18 mouse cellular contexts compared by ENCODE assay signal in genomic region chr7:37254431-37254830, GRCm38 (mm10).
DNase-seq lines count a peak whose midpoint lies in the region; ATAC-seq and TF ChIP-seq lines count a peak whose summit lies in the region.
"Had no signal": no experiment of that assay in that cellular context is flagged by ENCODE, and none has a peak within 500 bp of the region (broad histone marks: within the 10 kb centered on the region; RNA-seq: fewer than 3 reads in every experiment).

No protein-coding gene starts in this region.

- no peaks in the 10 kb centered on the region for H3K4me1 ChIP-seq in neural tube, embryonic 15.5 days
- H3K4me1 ChIP-seq in embryonic facial prominence, embryonic 14.5 days (ENCODE audit: control insufficient read depth, insufficient read depth, low read length) = peaks cover 24% of the 10 kb centered on the region
- H3K4me1 ChIP-seq in kidney, adult 2 months (ENCODE audit: control insufficient read depth, insufficient read depth, low read length) = no peaks in the 10 kb centered on the region
- H3K4me1 ChIP-seq: neural tube, embryonic 13.5 days had no signal

- H3K9ac ChIP-seq in neural tube, embryonic 15.5 days (replicated peaks) = no peak overlapping the region
- no peak overlapping the region for H3K9ac ChIP-seq in embryonic facial prominence, embryonic 14.5 days (ENCODE audit: low read depth, low read length)
- H3K9ac ChIP-seq: liver, postnatal 0 days; neural tube, embryonic 13.5 days; stomach, embryonic 15.5 days had no signal

- H3K4me2 ChIP-seq in neural tube, embryonic 15.5 days = no peak overlapping the region
- H3K4me2 ChIP-seq in embryonic facial prominence, embryonic 14.5 days (ENCODE audit: low read depth, low read length) = no peak overlapping the region
- H3K4me2 ChIP-seq: neural tube, embryonic 13.5 days; stomach, embryonic 15.5 days had no signal

- no peaks in the 10 kb centered on the region for H3K27me3 ChIP-seq in neural tube, embryonic 15.5 days (replicated peaks)
- H3K27me3 ChIP-seq in embryonic facial prominence, embryonic 14.5 days (replicated peaks; ENCODE audit: control insufficient read depth, insufficient read depth, low read length) = no peaks in the 10 kb centered on the region
- no peaks in the 10 kb centered on the region for H3K27me3 ChIP-seq in kidney, adult 2 months (replicated peaks; ENCODE audit: control insufficient read depth, insufficient read depth, low read length)
- H3K27me3 ChIP-seq: neural tube, embryonic 13.5 days; stomach, embryonic 15.5 days had no signal

- ATAC-seq in neural tube, embryonic 15.5 days (ENCODE audit: low FRiP score) = no peak
- ATAC-seq in embryonic facial prominence, embryonic 14.5 days (ENCODE audit: low read depth) = peak; percentile 69; the same call in 1 of the 2 replicates
- no peak for ATAC-seq in frontal cortex, adult (ENCODE audit: low TSS enrichment)
- ATAC-seq: CD4-positive, CD25-positive, alpha-beta regulatory T cell, adult 4 months; forebrain, embryonic 14.5 days; hindbrain, embryonic 16.5 days; liver, postnatal 0 days had no signal

- H3K27ac ChIP-seq in neural tube, embryonic 15.5 days (replicated peaks) = no peak overlapping the region
- H3K27ac ChIP-seq in embryonic facial prominence, embryonic 14.5 days (replicated peaks; ENCODE audit: low read depth, low read length) = peak overlapping the region; percentile 57
- H3K27ac ChIP-seq in kidney, adult 2 months (ENCODE audit: insufficient read depth, low read depth, low read length) = no peak overlapping the region
- H3K27ac ChIP-seq: neural tube, embryonic 13.5 days; stomach, embryonic 15.5 days had no signal

- no peak overlapping the region for H3K4me3 ChIP-seq in neural tube, embryonic 15.5 days (replicated peaks)
- H3K4me3 ChIP-seq in embryonic facial prominence, embryonic 14.5 days (ENCODE audit: low read depth, low read length) = no peak overlapping the region
- H3K4me3 ChIP-seq in kidney, adult 2 months (ENCODE audit: insufficient read depth, low read depth, low read length) = no peak overlapping the region
- H3K4me3 ChIP-seq: neural tube, embryonic 13.5 days; stomach, embryonic 15.5 days had no signal

- no peak for TF ChIP-seq CTCF in kidney, adult 2 months (conservative IDR thresholded peaks at IDR 0.05; ENCODE audit: insufficient read depth, insufficient read length, low read depth, low read length)

- peak; percentile 32 for DNase-seq in neural tube, embryonic 10.5 days (ENCODE audit: extremely low spot score, low spot score)
- DNase-seq in embryonic facial prominence, embryonic 14.5 days (ENCODE audit: low spot score) = peak; percentile 88
- DNase-seq in gastrocnemius, postnatal 36 days = peak; percentile 31 to 32
- DNase-seq in skeletal muscle tissue, adult 2 months (ENCODE audit: low read depth, low spot score) = peak; percentile 64
- DNase-seq in kidney, adult 2 months = no peak
- no peak for DNase-seq in spleen, postnatal 36 days (ENCODE audit: low spot score in 2 of 2)
- DNase-seq: adrenal gland, postnatal 10 days; cerebellum, adult 18-20 months; kidney, adult 18-20 months; kidney, postnatal 4 days; liver, postnatal 0 days had no signal

- H3K9me3 ChIP-seq in neural tube, embryonic 15.5 days (replicated peaks) = no peaks in the 10 kb centered on the region
- peaks cover 9% of the 10 kb centered on the region for H3K9me3 ChIP-seq in embryonic facial prominence, embryonic 14.5 days (ENCODE audit: control insufficient read depth, low read length)
- H3K9me3 ChIP-seq: stomach, embryonic 15.5 days had no signal

- H3K36me3 ChIP-seq in neural tube, embryonic 15.5 days = no peaks in the 10 kb centered on the region
- no peaks in the 10 kb centered on the region for H3K36me3 ChIP-seq in embryonic facial prominence, embryonic 14.5 days (ENCODE audit: control insufficient read depth, insufficient read depth, low read length)
- H3K36me3 ChIP-seq in kidney, adult 2 months (ENCODE audit: control insufficient read depth, insufficient read depth, low read length) = no peaks in the 10 kb centered on the region
- H3K36me3 ChIP-seq: neural tube, embryonic 13.5 days; stomach, embryonic 15.5 days had no signal

- no peak for TF ChIP-seq POLR2A in kidney, adult 2 months (IDR thresholded peaks at IDR 0.05; ENCODE audit: low read depth, low read length)

- 82% methylated on average over 9 of the region's 9 CpGs for WGBS in neural tube, embryonic 15.5 days
- WGBS in embryonic facial prominence, embryonic 14.5 days = 31% methylated on average over 9 of the region's 9 CpGs
- 74% methylated on average over 9 of the region's 9 CpGs for WGBS in kidney, adult 2 months

- intact Hi-C loops in gastrocnemius, postnatal 36 days (cut with DNase I) = no loop called here

Comparison
In these comparisons a context has a peak if more than half of its experiments do, and no peak if none do; other contexts are left out.
1. DNase-seq: peak in neural tube, embryonic 10.5 days (single experiment), embryonic facial prominence, embryonic 14.5 days (single experiment), gastrocnemius, postnatal 36 days (2 of 2) and skeletal muscle tissue, adult 2 months (single experiment); none in kidney, adult 2 months (single experiment) and spleen, postnatal 36 days (0 of 2).